Mouse (Mus musculus): ENCODE data around the gene Hivep2. TPM values are rescaled to one million over a fixed set of nuclear protein-coding genes. Genes with fewer than 3 reads are reported as not detected.
A peak's percentile ranks its signal among the peaks of the same experiment; 100 is the strongest.

Hivep2 gene
- polyA plus RNA-seq, 1 experiment = 8.7 TPM

DNA sequence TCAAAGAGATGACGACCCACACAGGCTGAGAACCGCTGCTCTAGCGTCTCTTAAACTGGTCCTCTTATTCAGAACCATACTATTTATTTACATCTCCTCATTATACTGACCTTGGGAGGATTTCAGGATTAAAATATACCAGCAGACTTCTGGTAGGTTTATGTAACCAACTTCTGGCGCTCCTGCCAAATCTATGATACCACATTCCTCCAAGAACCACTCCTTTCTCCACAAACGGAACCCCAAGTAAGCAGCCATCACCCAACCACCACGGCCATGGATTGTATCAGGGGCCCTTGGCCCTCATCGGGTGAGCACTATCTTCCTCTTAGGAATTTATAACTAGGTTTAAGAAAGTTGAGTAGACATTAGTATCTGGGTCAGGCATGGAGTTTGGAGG lies 230.9 kb downstream of the Hivep2 start:
- Histone ChIP-seq H3K4me3 (ENCODE audit: extremely low read depth, insufficient read depth, insufficient read length) (no peak overlapping the region), H3K4me1 (ENCODE audit: control insufficient read depth, insufficient read depth, insufficient read length) (no peaks in the 10 kb centered on the region), H3K27ac (ENCODE audit: insufficient read depth, low read length) (no peak overlapping the region), H3K36me3 (ENCODE audit: control insufficient read depth, insufficient read depth, low read length) (no peaks in the 10 kb centered on the region), H3K27me3 (ENCODE audit: control insufficient read depth, insufficient read depth, low read length) (no peaks in the 10 kb centered on the region)
- no peak for TF ChIP-seq CTCF (IDR thresholded peaks at IDR 0.05; ENCODE audit: extremely low read depth, insufficient read depth, insufficient read length, insufficient replicate concordance)
- TF ChIP-seq POLR2A (IDR thresholded peaks at IDR 0.05; ENCODE audit: low read depth, low read length) = no peak
- 92% methylated on average over 7 of the region's 7 CpGs for WGBS
- no peak for DNase-seq (ENCODE audit: low read depth in 1 of 2, low spot score in 2 of 2)

GRCm38 (mm10) chr10:14197261-14197660 lies 231.4 kb downstream of the Hivep2 start:
- no peak for TF ChIP-seq CTCF (IDR thresholded peaks at IDR 0.05; ENCODE audit: extremely low read depth, insufficient read depth, insufficient read length, insufficient replicate concordance)
- TF ChIP-seq POLR2A (IDR thresholded peaks at IDR 0.05; ENCODE audit: low read depth, low read length) = no peak
- H3K4me1 ChIP-seq (ENCODE audit: control insufficient read depth, insufficient read depth, insufficient read length) = no peaks in the 10 kb centered on the region
- H3K4me3 ChIP-seq (ENCODE audit: extremely low read depth, insufficient read depth, insufficient read length) = no peak overlapping the region
- H3K27ac ChIP-seq (ENCODE audit: insufficient read depth, low read length) = no peak overlapping the region
- no peaks in the 10 kb centered on the region for H3K36me3 ChIP-seq (ENCODE audit: control insufficient read depth, insufficient read depth, low read length)
- WGBS = 46% methylated on average over 6 of the region's 6 CpGs
- DNase-seq (ENCODE audit: low read depth in 1 of 2, low spot score in 2 of 2) = no peak
- no peaks in the 10 kb centered on the region for H3K27me3 ChIP-seq (ENCODE audit: control insufficient read depth, insufficient read depth, low read length)

DNA sequence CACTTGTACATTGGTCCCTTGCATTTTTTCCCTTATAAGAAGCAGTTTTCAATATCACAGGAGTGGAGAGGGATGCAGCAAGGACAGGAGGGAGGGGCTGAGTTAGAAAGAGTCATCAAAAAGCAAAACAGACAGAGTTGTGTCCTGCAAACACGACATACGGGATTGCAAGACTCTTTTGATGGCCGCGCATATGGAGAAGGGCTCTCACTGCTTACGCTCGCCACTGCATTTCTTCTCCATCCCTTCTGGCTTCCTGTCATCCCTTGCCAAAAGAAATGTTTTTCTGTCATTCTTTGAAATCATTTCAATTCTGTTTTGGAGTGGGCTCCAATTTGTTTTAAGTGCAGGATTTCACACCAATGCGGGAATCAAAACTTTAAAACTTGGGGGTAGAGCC lies 233.5 kb downstream of the Hivep2 start:
- Histone ChIP-seq H3K4me1 (ENCODE audit: control insufficient read depth, insufficient read depth, insufficient read length) (no peaks in the 10 kb centered on the region), H3K27me3 (ENCODE audit: control insufficient read depth, insufficient read depth, low read length) (no peaks in the 10 kb centered on the region), H3K36me3 (ENCODE audit: control insufficient read depth, insufficient read depth, low read length) (no peaks in the 10 kb centered on the region), H3K4me3 (ENCODE audit: extremely low read depth, insufficient read depth, insufficient read length) (no peak overlapping the region), H3K27ac (ENCODE audit: insufficient read depth, low read length) (no peak overlapping the region)
- no peak for DNase-seq (ENCODE audit: low read depth in 1 of 2, low spot score in 2 of 2)
- TF ChIP-seq POLR2A (IDR thresholded peaks at IDR 0.05; ENCODE audit: low read depth, low read length) = no peak
- no peak for TF ChIP-seq CTCF (IDR thresholded peaks at IDR 0.05; ENCODE audit: extremely low read depth, insufficient read depth, insufficient read length, insufficient replicate concordance)
- 86% methylated on average over 7 of the region's 7 CpGs for WGBS

DNA sequence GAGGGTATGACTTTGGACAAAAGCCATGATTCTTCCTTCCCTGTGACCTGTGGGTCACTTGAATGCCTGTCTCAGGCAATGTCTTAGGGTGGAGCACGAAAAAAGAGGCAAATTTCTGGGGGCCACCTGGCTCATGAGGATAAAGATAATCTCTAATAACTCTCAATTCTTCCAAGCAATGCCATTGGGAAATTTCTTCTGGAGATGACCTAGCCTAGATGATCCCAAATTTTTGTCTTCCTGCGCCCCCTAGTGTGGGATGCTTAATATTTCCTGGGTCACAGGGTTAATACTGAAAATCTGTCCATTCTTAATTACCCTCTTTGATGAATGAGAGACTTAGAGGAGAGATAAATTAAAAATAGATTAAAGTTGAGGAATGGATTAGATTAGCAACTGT lies 234.4 kb downstream of the Hivep2 start:
- TF ChIP-seq CTCF (IDR thresholded peaks at IDR 0.05; ENCODE audit: extremely low read depth, insufficient read depth, insufficient read length, insufficient replicate concordance) (no peak), POLR2A (IDR thresholded peaks at IDR 0.05; ENCODE audit: low read depth, low read length) (no peak)
- no peak overlapping the region for H3K4me3 ChIP-seq (ENCODE audit: extremely low read depth, insufficient read depth, insufficient read length)
- DNase-seq (ENCODE audit: low read depth in 1 of 2, low spot score in 2 of 2) = peak in 1 of 2 experiments; percentile 30
- WGBS = 32% methylated on average over 2 of the region's 2 CpGs
- no peaks in the 10 kb centered on the region for H3K27me3 ChIP-seq (ENCODE audit: control insufficient read depth, insufficient read depth, low read length)
- no peaks in the 10 kb centered on the region for H3K36me3 ChIP-seq (ENCODE audit: control insufficient read depth, insufficient read depth, low read length)
- H3K4me1 ChIP-seq (ENCODE audit: control insufficient read depth, insufficient read depth, insufficient read length) = no peaks in the 10 kb centered on the region
- H3K27ac ChIP-seq (ENCODE audit: insufficient read depth, low read length) = no peak overlapping the region

Other genes starting within 250 kb of the Hivep2 start
- 12.1 and 13.7 TPM in 2 replicates for gene Aig1, start 97.1 kb upstream of the Hivep2 start, polyA plus RNA-seq (2012; rRNA removed)

Data from spleen, adult 2 months (tissue).